In genomic region chr1:188904091-188904490, GRCm38 (mm10) we compare ENCODE assay signal across 10 mouse cellular contexts.
A peak's percentile ranks its signal among the peaks of the same experiment; 100 is the strongest.
DNase-seq lines count a peak whose midpoint lies in the region; ATAC-seq and TF ChIP-seq lines count a peak whose summit lies in the region.
"Had no signal": no experiment of that assay in that cellular context is flagged by ENCODE, and none has a peak within 500 bp of the region (broad histone marks: within the 10 kb centered on the region; RNA-seq: fewer than 3 reads in every experiment).

No protein-coding gene starts in this region.

- no peak overlapping the region for H3K4me3 ChIP-seq in hindbrain, postnatal 0 days (ENCODE audit: low read length)
- no peak overlapping the region for H3K4me3 ChIP-seq in hindbrain, embryonic 11.5 days (ENCODE audit: low read depth, low read length)
- no peak overlapping the region for H3K4me3 ChIP-seq in midbrain, embryonic 11.5 days (ENCODE audit: low read depth, low read length)
- no peak overlapping the region for H3K4me3 ChIP-seq in midbrain, embryonic 10.5 days
- H3K4me3 ChIP-seq in forebrain, embryonic 16.5 days (replicated peaks; ENCODE audit: low read length) = no peak overlapping the region
- no peak overlapping the region for H3K4me3 ChIP-seq in stomach, embryonic 16.5 days (replicated peaks; ENCODE audit: low read length)
- H3K4me3 ChIP-seq: megakaryocyte, embryonic 14.5 days had no signal

- no peak overlapping the region for H3K4me2 ChIP-seq in hindbrain, postnatal 0 days (ENCODE audit: low read depth, low read length)
- H3K4me2 ChIP-seq in hindbrain, embryonic 11.5 days (replicated peaks; ENCODE audit: low read depth, low read length) = no peak overlapping the region
- H3K4me2 ChIP-seq in midbrain, embryonic 11.5 days = no peak overlapping the region
- no peak overlapping the region for H3K4me2 ChIP-seq in forebrain, embryonic 16.5 days (ENCODE audit: low read length)
- H3K4me2 ChIP-seq in stomach, embryonic 16.5 days (ENCODE audit: low read depth, low read length) = 0 out of 2 replicates have a peak overlapping the region, but pooled peaks have one; percentile 32
- H3K4me2 ChIP-seq: heart, embryonic 11.5 days had no signal

- H3K27me3 ChIP-seq in hindbrain, postnatal 0 days (ENCODE audit: insufficient read depth, low read length) = no peaks in the 10 kb centered on the region
- no peaks in the 10 kb centered on the region for H3K27me3 ChIP-seq in hindbrain, embryonic 11.5 days (ENCODE audit: control insufficient read depth, insufficient read depth, low read length)
- no peaks in the 10 kb centered on the region for H3K27me3 ChIP-seq in midbrain, embryonic 11.5 days (ENCODE audit: control insufficient read depth, insufficient read depth, low read length)
- H3K27me3 ChIP-seq in midbrain, embryonic 10.5 days (ENCODE audit: low read depth, poor library complexity, severe bottlenecking) = no peaks in the 10 kb centered on the region
- no peaks in the 10 kb centered on the region for H3K27me3 ChIP-seq in forebrain, embryonic 16.5 days (replicated peaks; ENCODE audit: control insufficient read depth, insufficient read depth, low read length)
- H3K27me3 ChIP-seq in stomach, embryonic 16.5 days (ENCODE audit: control insufficient read depth, insufficient read depth, low read length) = no peaks in the 10 kb centered on the region
- H3K27me3 ChIP-seq: megakaryocyte, embryonic 14.5 days had no signal

- no peak overlapping the region for H3K27ac ChIP-seq in hindbrain, postnatal 0 days
- no peak overlapping the region for H3K27ac ChIP-seq in hindbrain, embryonic 11.5 days (ENCODE audit: low read depth, low read length)
- H3K27ac ChIP-seq in midbrain, embryonic 11.5 days (ENCODE audit: low read depth, low read length) = no peak overlapping the region
- no peak overlapping the region for H3K27ac ChIP-seq in midbrain, embryonic 10.5 days (replicated peaks)
- no peak overlapping the region for H3K27ac ChIP-seq in forebrain, embryonic 16.5 days (ENCODE audit: low read length)
- no peak overlapping the region for H3K27ac ChIP-seq in stomach, embryonic 16.5 days (ENCODE audit: low read length)

- no peak overlapping the region for H3K9ac ChIP-seq in hindbrain, postnatal 0 days (replicated peaks; ENCODE audit: low read length)
- H3K9ac ChIP-seq in hindbrain, embryonic 11.5 days (ENCODE audit: low read depth, low read length) = no peak overlapping the region
- no peak overlapping the region for H3K9ac ChIP-seq in midbrain, embryonic 11.5 days (ENCODE audit: low read length)
- no peak overlapping the region for H3K9ac ChIP-seq in forebrain, embryonic 16.5 days (replicated peaks; ENCODE audit: low read depth, low read length)
- H3K9ac ChIP-seq in stomach, embryonic 16.5 days (ENCODE audit: low read length) = no peak overlapping the region

- no peaks in the 10 kb centered on the region for H3K4me1 ChIP-seq in hindbrain, postnatal 0 days (ENCODE audit: insufficient read depth, low read length)
- no peaks in the 10 kb centered on the region for H3K4me1 ChIP-seq in hindbrain, embryonic 11.5 days (replicated peaks; ENCODE audit: control insufficient read depth, insufficient read depth, low read length)
- no peaks in the 10 kb centered on the region for H3K4me1 ChIP-seq in midbrain, embryonic 11.5 days (ENCODE audit: control insufficient read depth, insufficient read depth, low read length)
- H3K4me1 ChIP-seq in midbrain, embryonic 10.5 days = 0 out of 2 replicates have a peak, but pooled peaks cover 7% of the 10 kb centered on the region
- no peaks in the 10 kb centered on the region for H3K4me1 ChIP-seq in forebrain, embryonic 16.5 days (replicated peaks; ENCODE audit: control insufficient read depth, insufficient read depth, low read length)
- no peaks in the 10 kb centered on the region for H3K4me1 ChIP-seq in stomach, embryonic 16.5 days (ENCODE audit: control insufficient read depth, insufficient read depth, low read length)
- H3K4me1 ChIP-seq: megakaryocyte, embryonic 14.5 days had no signal

- ATAC-seq in hindbrain, postnatal 0 days = peak; percentile 73; the same call in 1 of the 2 replicates
- ATAC-seq in hindbrain, embryonic 11.5 days (ENCODE audit: low FRiP score) = no peak
- ATAC-seq in midbrain, embryonic 11.5 days (ENCODE audit: low FRiP score) = no peak
- peak; percentile 82 for ATAC-seq in forebrain, embryonic 16.5 days
- ATAC-seq in stomach, embryonic 16.5 days (ENCODE audit: insufficient read depth, low FRiP score) = no peak

- TF ChIP-seq CTCF in hindbrain, postnatal 0 days (IDR thresholded peaks at IDR 0.05; ENCODE audit: low read depth) = peak; percentile 70

- peak; percentile 83 for DNase-seq in hindbrain, postnatal 0 days (ENCODE audit: low spot score)
- DNase-seq in hindbrain, embryonic 11.5 days (ENCODE audit: low spot score) = no peak
- DNase-seq in midbrain, embryonic 11.5 days (ENCODE audit: low spot score, missing footprints) = peak; percentile 69
- no peak for DNase-seq in midbrain, embryonic 10.5 days (ENCODE audit: low spot score)
- no peak for DNase-seq in thymus, postnatal 36 days
- DNase-seq: adrenal gland, postnatal 25 days had no signal

- 25% methylated on average over 10 of the region's 10 CpGs for WGBS in hindbrain, postnatal 0 days
- 68% methylated on average over 10 of the region's 10 CpGs for WGBS in hindbrain, embryonic 11.5 days
- WGBS in midbrain, embryonic 11.5 days = 76% methylated on average over 10 of the region's 10 CpGs
- WGBS in midbrain, embryonic 10.5 days = 76% methylated on average over 10 of the region's 10 CpGs
- 35% methylated on average over 10 of the region's 10 CpGs for WGBS in forebrain, embryonic 16.5 days
- WGBS in stomach, embryonic 16.5 days = 17% methylated on average over 10 of the region's 10 CpGs

- no peaks in the 10 kb centered on the region for H3K36me3 ChIP-seq in hindbrain, postnatal 0 days (ENCODE audit: insufficient read depth, low read length)
- H3K36me3 ChIP-seq in hindbrain, embryonic 11.5 days (ENCODE audit: control insufficient read depth, insufficient read depth, low read length) = no peaks in the 10 kb centered on the region
- H3K36me3 ChIP-seq in midbrain, embryonic 11.5 days (ENCODE audit: control insufficient read depth, insufficient read depth, low read length) = no peaks in the 10 kb centered on the region
- no peaks in the 10 kb centered on the region for H3K36me3 ChIP-seq in midbrain, embryonic 10.5 days
- no peaks in the 10 kb centered on the region for H3K36me3 ChIP-seq in forebrain, embryonic 16.5 days (ENCODE audit: control insufficient read depth, insufficient read depth)
- no peaks in the 10 kb centered on the region for H3K36me3 ChIP-seq in stomach, embryonic 16.5 days (ENCODE audit: control insufficient read depth, insufficient read depth, low read length)

- no peaks in the 10 kb centered on the region for H3K9me3 ChIP-seq in hindbrain, postnatal 0 days (ENCODE audit: low read length)
- H3K9me3 ChIP-seq in hindbrain, embryonic 11.5 days (ENCODE audit: control insufficient read depth, low read length) = no peaks in the 10 kb centered on the region
- H3K9me3 ChIP-seq in midbrain, embryonic 11.5 days (ENCODE audit: control insufficient read depth, low read length) = no peaks in the 10 kb centered on the region
- H3K9me3 ChIP-seq in midbrain, embryonic 10.5 days (replicated peaks) = no peaks in the 10 kb centered on the region
- H3K9me3 ChIP-seq in forebrain, embryonic 16.5 days (ENCODE audit: control insufficient read depth, low read length) = no peaks in the 10 kb centered on the region
- H3K9me3 ChIP-seq in stomach, embryonic 16.5 days (replicated peaks; ENCODE audit: control insufficient read depth, low read length) = no peaks in the 10 kb centered on the region

Comparison
In these comparisons a context has a peak if more than half of its experiments do, and no peak if none do; other contexts are left out.
1. ATAC-seq: peak in hindbrain, postnatal 0 days (single experiment) and forebrain, embryonic 16.5 days (single experiment); none in hindbrain, embryonic 11.5 days (single experiment), midbrain, embryonic 11.5 days (single experiment) and stomach, embryonic 16.5 days (single experiment).
2. DNase-seq: peak in hindbrain, postnatal 0 days (single experiment) and midbrain, embryonic 11.5 days (single experiment); none in hindbrain, embryonic 11.5 days (single experiment), midbrain, embryonic 10.5 days (single experiment) and thymus, postnatal 36 days (0 of 2).